Mouse (Mus musculus): ENCODE data around the gene Tmem248. TPM values are rescaled to one million over a fixed set of nuclear protein-coding genes. Genes with fewer than 3 reads are reported as not detected.
A peak's percentile ranks its signal among the peaks of the same experiment; 100 is the strongest.
"Not testable (repeated sequence)": the region's sequence is repeated elsewhere in the genome, so short reads cannot be mapped to it uniquely, and the experiment has no call there.

The Tmem248 gene
- total and polyA plus RNA-seq, 2 experiments = 19.8 to 34.3 TPM

DNA sequence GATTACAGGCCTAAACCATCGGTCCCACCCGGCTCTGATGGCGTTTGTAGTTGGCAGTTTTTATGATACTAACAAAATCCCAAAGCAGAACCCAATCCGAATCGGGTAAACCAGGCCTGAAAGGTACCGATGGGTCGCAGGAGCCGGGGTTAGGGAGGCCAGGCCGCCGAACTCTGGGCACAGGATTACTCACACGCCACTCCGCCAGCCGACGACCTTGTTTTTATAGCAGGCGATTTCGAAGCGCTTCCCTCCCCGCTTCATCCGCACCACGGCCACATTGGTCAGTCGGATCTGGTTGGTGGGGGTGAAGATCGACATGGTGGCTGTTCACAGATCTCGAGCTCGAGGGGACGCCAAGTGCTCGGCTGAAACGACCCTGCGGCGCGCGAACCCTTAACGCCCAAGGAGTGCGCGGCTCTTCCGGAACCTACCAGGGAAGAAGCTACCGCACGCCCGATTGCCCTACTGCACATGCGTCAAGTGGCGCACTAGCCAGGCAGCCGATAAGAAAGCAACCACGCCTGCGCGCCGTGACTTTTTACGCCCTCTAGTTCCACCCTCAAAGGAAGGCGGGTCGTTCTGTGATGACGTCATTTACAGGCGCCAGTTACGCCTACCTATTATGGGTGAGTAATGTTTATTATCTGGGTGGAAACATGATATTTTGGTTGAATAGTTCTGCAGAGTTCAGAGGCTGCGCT lies 38.3 kb downstream of the Tmem248 start, which contains the start of the genes Sbds and Tyw1:
Sbds (minus strand) TSS at position 514 of the 704 bp plus-strand sequence.
Tyw1 (plus strand) TSS at position 603 of the 704 bp plus-strand sequence.
- TF ChIP-seq POLR2A (IDR thresholded peaks at IDR 0.05; ENCODE audit: extremely low read depth, insufficient read depth, low read length) (peak; percentile 93), CTCF (IDR thresholded peaks at IDR 0.05; ENCODE audit: low read depth, low read length) (no peak)
- DNase-seq (ENCODE audit: extremely low read depth, low read depth, low spot score) = peak; percentile 96
- Histone ChIP-seq H3K27ac (replicated peaks; ENCODE audit: insufficient read depth, low read depth, low read length) (peak within 1 kb of the TSS; percentile 82), H3K4me3 (ENCODE audit: insufficient read depth, low read depth, low read length) (peak within 1 kb of the TSS; percentile 81), H3K36me3 (ENCODE audit: control insufficient read depth, insufficient read depth, low read length) (peaks cover 29% of the 10 kb centered on the region; the same call in 1 of the 2 replicates), H3K4me1 (ENCODE audit: control insufficient read depth, insufficient read depth, low read length) (peaks cover 6% of the 10 kb centered on the region), H3K79me2 (ENCODE audit: control insufficient read depth, insufficient read depth, low read length) (peaks cover 12% of the 10 kb centered on the region; the same call in 1 of the 2 replicates), H3K9ac (ENCODE audit: low read depth, low read length) (peak within 1 kb of the TSS; percentile 87), H3K27me3 (ENCODE audit: control insufficient read depth, insufficient read depth, low read length) (no peaks in the 10 kb centered on the region)
- WGBS = under 1% methylated on average over 52 of the region's 52 CpGs

GRCm38 (mm10) chr5:130255799-130256525 lies 39.1 kb downstream of the Tmem248 start:
- H3K27ac ChIP-seq (replicated peaks; ENCODE audit: insufficient read depth, low read depth, low read length); H3K27me3 ChIP-seq (ENCODE audit: control insufficient read depth, insufficient read depth, low read length); H3K4me1 ChIP-seq (ENCODE audit: control insufficient read depth, insufficient read depth, low read length); H3K4me3 ChIP-seq (ENCODE audit: insufficient read depth, low read depth, low read length); H3K9ac ChIP-seq (ENCODE audit: low read depth, low read length); DNase-seq (ENCODE audit: extremely low read depth, low read depth, low spot score): not testable (repeated sequence)
- peaks cover 10% of the 10 kb centered on the region; the same call in 1 of the 2 replicates for H3K79me2 ChIP-seq (ENCODE audit: control insufficient read depth, insufficient read depth, low read length)
- H3K36me3 ChIP-seq (ENCODE audit: control insufficient read depth, insufficient read depth, low read length) = peaks cover 23% of the 10 kb centered on the region; the same call in 1 of the 2 replicates
- 24% methylated on average over 20 of the region's 20 CpGs for WGBS

GRCm38 (mm10) chr5:130256678-130257271 lies 39.9 kb downstream of the Tmem248 start:
- TF ChIP-seq CTCF (IDR thresholded peaks at IDR 0.05; ENCODE audit: low read depth, low read length) (no peak), POLR2A (IDR thresholded peaks at IDR 0.05; ENCODE audit: extremely low read depth, insufficient read depth, low read length) (peak; percentile 44; the same call in 1 of the 2 replicates)
- H3K4me1 ChIP-seq (ENCODE audit: control insufficient read depth, insufficient read depth, low read length) = peaks cover 6% of the 10 kb centered on the region
- peak overlapping the region; percentile 86 for H3K9ac ChIP-seq (ENCODE audit: low read depth, low read length)
- peak overlapping the region; percentile 90 for H3K4me3 ChIP-seq (ENCODE audit: insufficient read depth, low read depth, low read length)
- under 1% methylated on average over 25 of the region's 25 CpGs for WGBS
- DNase-seq (ENCODE audit: extremely low read depth, low read depth, low spot score) = peak; percentile 96
- H3K79me2 ChIP-seq (ENCODE audit: control insufficient read depth, insufficient read depth, low read length) = peaks cover 9% of the 10 kb centered on the region; the same call in 1 of the 2 replicates
- peak overlapping the region; percentile 42; the same call in 1 of the 2 replicates for H3K27ac ChIP-seq (replicated peaks; ENCODE audit: insufficient read depth, low read depth, low read length)
- H3K36me3 ChIP-seq (ENCODE audit: control insufficient read depth, insufficient read depth, low read length) = peaks cover 18% of the 10 kb centered on the region; the same call in 1 of the 2 replicates
- no peaks in the 10 kb centered on the region for H3K27me3 ChIP-seq (ENCODE audit: control insufficient read depth, insufficient read depth, low read length)

DNA sequence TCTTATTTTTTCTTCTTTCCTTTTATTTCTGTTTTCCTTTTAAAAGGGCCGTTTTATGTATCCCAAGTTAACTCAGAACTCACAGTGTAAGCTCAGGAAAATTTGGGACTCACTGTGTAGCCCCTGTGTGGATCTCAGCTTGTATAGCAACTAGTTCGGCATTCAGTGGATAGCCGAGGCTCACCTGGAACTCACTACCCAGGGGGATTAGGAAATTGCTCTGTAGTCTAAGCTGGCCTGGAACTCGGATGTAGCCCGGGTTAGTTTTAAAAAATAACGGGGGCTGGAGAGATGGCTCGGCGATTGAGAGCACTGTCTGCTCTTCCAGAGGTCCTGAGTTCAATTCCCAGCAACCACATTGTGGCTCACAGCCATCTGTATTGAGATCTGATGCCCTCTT lies 40.4 kb downstream of the Tmem248 start:
- H3K36me3 ChIP-seq (ENCODE audit: control insufficient read depth, insufficient read depth, low read length) = peaks cover 13% of the 10 kb centered on the region; the same call in 1 of the 2 replicates
- peak overlapping the region; percentile 42; the same call in 1 of the 2 replicates for H3K27ac ChIP-seq (replicated peaks; ENCODE audit: insufficient read depth, low read depth, low read length)
- peaks cover 9% of the 10 kb centered on the region; the same call in 1 of the 2 replicates for H3K79me2 ChIP-seq (ENCODE audit: control insufficient read depth, insufficient read depth, low read length)
- H3K9ac ChIP-seq (ENCODE audit: low read depth, low read length) = peak overlapping the region; percentile 86
- peak overlapping the region; percentile 90 for H3K4me3 ChIP-seq (ENCODE audit: insufficient read depth, low read depth, low read length)
- 9% methylated on average over 8 of the region's 8 CpGs for WGBS
- no peak for DNase-seq (ENCODE audit: extremely low read depth, low read depth, low spot score)
- peaks cover 6% of the 10 kb centered on the region for H3K4me1 ChIP-seq (ENCODE audit: control insufficient read depth, insufficient read depth, low read length)
- no peaks in the 10 kb centered on the region for H3K27me3 ChIP-seq (ENCODE audit: control insufficient read depth, insufficient read depth, low read length)
- no peak for TF ChIP-seq POLR2A (IDR thresholded peaks at IDR 0.05; ENCODE audit: extremely low read depth, insufficient read depth, low read length)

DNA sequence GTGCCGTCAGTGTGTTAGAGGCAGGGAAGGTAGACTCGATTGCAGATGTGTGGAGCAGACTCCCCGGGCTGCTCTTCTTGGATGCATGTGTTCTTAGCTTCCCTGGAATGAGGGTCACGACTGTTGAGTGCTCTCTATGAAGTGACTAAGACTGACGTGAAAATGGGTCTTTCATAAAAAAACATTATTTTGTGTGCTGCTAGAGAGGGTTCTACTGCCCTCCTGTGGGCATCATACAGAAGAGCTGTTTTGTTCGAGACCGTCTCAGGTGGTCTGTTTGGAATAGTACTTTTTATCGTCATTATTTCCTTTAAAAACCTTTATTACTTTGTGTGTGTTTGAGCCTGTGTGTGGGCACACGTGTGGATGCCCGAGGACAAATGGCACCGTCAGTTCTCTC lies 46.6 kb downstream of the Tmem248 start:
- H3K27ac ChIP-seq (replicated peaks; ENCODE audit: insufficient read depth, low read depth, low read length) = no peak overlapping the region
- peaks cover 7% of the 10 kb centered on the region for H3K36me3 ChIP-seq (ENCODE audit: control insufficient read depth, insufficient read depth, low read length)
- no peaks in the 10 kb centered on the region for H3K27me3 ChIP-seq (ENCODE audit: control insufficient read depth, insufficient read depth, low read length)
- no peak for DNase-seq (ENCODE audit: extremely low read depth, low read depth, low spot score)
- peaks cover 7% of the 10 kb centered on the region; the same call in 1 of the 2 replicates for H3K4me1 ChIP-seq (ENCODE audit: control insufficient read depth, insufficient read depth, low read length)
- no peak overlapping the region for H3K9ac ChIP-seq (ENCODE audit: low read depth, low read length)
- WGBS = 88% methylated on average over 11 of the region's 11 CpGs
- no peaks in the 10 kb centered on the region for H3K79me2 ChIP-seq (ENCODE audit: control insufficient read depth, insufficient read depth, low read length)
- H3K4me3 ChIP-seq (ENCODE audit: insufficient read depth, low read depth, low read length) = no peak overlapping the region
- TF ChIP-seq CTCF (IDR thresholded peaks at IDR 0.05; ENCODE audit: low read depth, low read length) (no peak), POLR2A (IDR thresholded peaks at IDR 0.05; ENCODE audit: extremely low read depth, insufficient read depth, low read length) (no peak)

All from liver, adult 2 months (tissue).